Mouse (Mus musculus): Measurements from ENCODE around the gene Tm2d3.

The Tm2d3 gene

DNA sequence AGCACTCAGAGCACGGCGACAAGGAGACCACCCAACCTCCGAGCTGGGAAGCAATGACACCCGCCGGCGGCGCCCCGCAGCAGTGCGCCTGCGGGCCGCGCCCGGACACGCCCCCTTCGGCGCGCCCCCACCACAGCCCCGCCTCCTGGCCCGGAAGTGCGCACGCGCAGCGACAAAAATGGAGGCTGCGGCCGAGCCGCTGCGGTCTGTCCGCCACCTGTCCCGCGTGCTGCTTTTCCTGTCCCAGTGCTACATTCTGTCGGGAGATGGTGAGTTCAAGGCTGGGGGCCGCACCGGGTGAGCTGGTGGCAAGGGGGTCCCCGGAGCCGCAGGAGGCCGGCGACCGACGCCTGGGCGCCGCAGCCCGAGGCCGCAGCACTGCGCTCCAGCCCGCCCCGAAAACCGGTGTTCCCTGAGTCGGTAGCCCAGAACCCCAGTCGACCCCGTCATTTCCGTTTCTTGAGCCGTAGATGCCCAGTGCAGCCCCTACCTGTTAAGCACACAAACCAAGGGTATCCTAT is 2.4 kb downstream of the Tm2d3 start:
- in situ Hi-C loops (cut with MboI; ENCODE audit: low pct_unique_long_range_greater_than_20kb in 1 of 2, low sequenced_read_pairs in 2 of 2, unreplicated experiment in 1 of 2) = no loop called here

- in situ Hi-C loops (cut with MboI; ENCODE audit: low pct_unique_long_range_greater_than_20kb in 1 of 2, low sequenced_read_pairs in 2 of 2, unreplicated experiment in 1 of 2) = no loop called here
Observed at GRCm38 (mm10) chr7:65696450-65696849, 5.5 kb downstream of the Tm2d3 start.

DNA sequence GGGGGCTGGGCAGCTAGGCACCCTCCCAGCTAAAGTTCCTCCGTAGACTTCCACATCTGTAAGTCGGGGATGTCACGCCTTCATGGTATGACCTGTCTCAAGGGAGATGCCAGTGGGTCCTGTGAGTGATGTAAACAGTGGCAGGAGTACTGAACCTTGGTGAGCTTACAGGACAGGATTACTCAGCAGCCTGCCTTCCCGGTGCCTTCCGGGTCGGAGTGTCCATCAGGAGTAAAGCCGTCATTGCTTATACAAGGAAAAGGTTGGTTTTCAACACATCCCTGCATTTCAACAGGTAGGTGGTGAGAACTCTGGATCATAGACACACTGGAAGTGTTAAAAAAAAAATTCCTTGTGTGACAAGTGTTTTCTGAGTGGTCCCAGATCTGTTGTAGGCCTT is 11.1 kb downstream of the Tm2d3 start:
- in situ Hi-C loops (cut with MboI; ENCODE audit: low pct_unique_long_range_greater_than_20kb in 1 of 2, low sequenced_read_pairs in 2 of 2, unreplicated experiment in 1 of 2) = loop anchor here (10.0 kb wide), 3 partner anchors 103 to 353 kb away; partner anchors contain the start of gene Snrpa1 (in 2 of the 2)

DNA sequence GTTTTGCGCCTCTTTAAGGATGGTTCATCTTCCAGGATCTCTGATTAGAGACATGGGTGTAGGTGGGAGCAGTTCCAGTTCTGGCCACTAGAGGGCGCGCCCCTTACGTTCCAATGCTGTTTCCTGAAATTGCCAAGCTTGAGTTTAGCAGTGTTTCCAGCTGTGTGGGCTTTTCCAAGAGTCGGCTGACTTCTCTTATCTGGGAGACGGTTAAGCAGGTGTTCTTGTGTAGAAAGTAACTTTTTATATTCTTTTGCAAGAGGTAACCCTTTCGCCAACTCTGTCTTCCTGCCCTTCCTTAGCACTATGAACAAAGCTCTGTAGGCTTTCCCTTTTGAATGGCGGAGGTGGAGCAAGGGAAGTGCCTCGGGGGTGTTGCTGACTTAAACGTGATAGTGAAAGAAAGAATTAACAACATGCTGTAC is 13.9 kb downstream of the Tm2d3 start:
- in situ Hi-C loops (cut with MboI; ENCODE audit: low pct_unique_long_range_greater_than_20kb in 1 of 2, low sequenced_read_pairs in 2 of 2, unreplicated experiment in 1 of 2) = loop anchor here (10.0 kb wide), 3 partner anchors 100 to 350 kb away; partner anchors contain the start of gene Snrpa1 (in 2 of the 2)

- in situ Hi-C loops (cut with MboI; ENCODE audit: low pct_unique_long_range_greater_than_20kb in 1 of 2, low sequenced_read_pairs in 2 of 2, unreplicated experiment in 1 of 2) = loop anchor here (10.0 kb wide), 3 partner anchors 96 to 346 kb away; partner anchors contain the start of gene Snrpa1 (in 2 of the 2)
Observed at GRCm38 (mm10) chr7:65708506-65708905, 17.5 kb downstream of the Tm2d3 start.

- in situ Hi-C loops (cut with MboI; ENCODE audit: low pct_unique_long_range_greater_than_20kb in 1 of 2, low sequenced_read_pairs in 2 of 2, unreplicated experiment in 1 of 2) = no loop called here
Observed at GRCm38 (mm10) chr7:65710301-65710700, 19.3 kb downstream of the Tm2d3 start.

GRCm38 (mm10) chr7:65713782-65714181 is 22.8 kb downstream of the Tm2d3 start:
- in situ Hi-C loops (cut with MboI; ENCODE audit: low pct_unique_long_range_greater_than_20kb in 1 of 2, low sequenced_read_pairs in 2 of 2, unreplicated experiment in 1 of 2) = no loop called here

GRCm38 (mm10) chr7:65714304-65714703 is 23.3 kb downstream of the Tm2d3 start:
- in situ Hi-C loops (cut with MboI; ENCODE audit: low pct_unique_long_range_greater_than_20kb in 1 of 2, low sequenced_read_pairs in 2 of 2, unreplicated experiment in 1 of 2) = no loop called here

- in situ Hi-C loops (cut with MboI; ENCODE audit: low pct_unique_long_range_greater_than_20kb in 1 of 2, low sequenced_read_pairs in 2 of 2, unreplicated experiment in 1 of 2) = no loop called here
Observed at GRCm38 (mm10) chr7:65734024-65734423, 43.1 kb downstream of the Tm2d3 start.

DNA sequence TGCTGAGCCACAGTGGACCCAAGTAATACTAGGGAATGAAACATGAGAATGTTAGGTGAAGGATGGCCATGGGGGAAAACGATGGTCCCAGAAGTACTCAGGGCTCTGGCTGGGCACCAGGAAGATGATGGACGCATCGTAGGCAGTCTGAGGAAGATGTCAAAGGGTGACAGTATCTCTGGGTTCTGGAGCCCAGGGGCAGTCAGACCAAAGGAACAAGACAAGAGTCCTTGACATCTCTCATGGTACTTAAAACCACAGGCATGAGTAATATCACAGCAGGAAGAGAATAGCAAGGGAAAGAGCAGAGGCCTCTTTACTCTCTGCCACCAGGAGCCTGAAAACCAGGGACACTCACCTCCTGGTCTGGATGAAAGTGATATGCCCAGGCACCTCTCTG is 44.3 kb downstream of the Tm2d3 start:
- in situ Hi-C loops (cut with MboI; ENCODE audit: low pct_unique_long_range_greater_than_20kb in 1 of 2, low sequenced_read_pairs in 2 of 2, unreplicated experiment in 1 of 2) = no loop called here

GRCm38 (mm10) chr7:65737286-65738040 is 46.5 kb downstream of the Tm2d3 start:
- in situ Hi-C loops (cut with MboI; ENCODE audit: low pct_unique_long_range_greater_than_20kb in 1 of 2, low sequenced_read_pairs in 2 of 2, unreplicated experiment in 1 of 2) = no loop called here

DNA sequence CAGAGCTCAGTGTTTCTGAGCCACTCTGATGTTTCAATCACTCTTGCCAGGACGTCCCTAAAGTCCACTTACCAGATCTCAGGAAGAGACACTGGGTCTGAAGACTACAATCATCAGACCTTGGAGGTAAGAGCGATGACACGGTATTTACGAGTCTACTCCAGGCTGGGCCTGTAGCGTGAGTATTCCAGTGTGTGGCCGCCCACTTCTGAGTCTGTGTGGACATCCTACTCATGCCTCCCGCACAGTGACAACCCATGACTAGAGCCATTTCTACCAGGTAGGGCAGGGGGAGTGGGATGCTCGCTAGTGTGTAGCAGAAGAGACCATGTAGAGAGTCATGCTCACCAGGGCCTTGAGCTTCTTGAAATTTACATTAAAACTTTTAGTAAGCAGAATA is 51.9 kb downstream of the Tm2d3 start:
- in situ Hi-C loops (cut with MboI; ENCODE audit: low pct_unique_long_range_greater_than_20kb in 1 of 2, low sequenced_read_pairs in 2 of 2, unreplicated experiment in 1 of 2) = no loop called here

DNA sequence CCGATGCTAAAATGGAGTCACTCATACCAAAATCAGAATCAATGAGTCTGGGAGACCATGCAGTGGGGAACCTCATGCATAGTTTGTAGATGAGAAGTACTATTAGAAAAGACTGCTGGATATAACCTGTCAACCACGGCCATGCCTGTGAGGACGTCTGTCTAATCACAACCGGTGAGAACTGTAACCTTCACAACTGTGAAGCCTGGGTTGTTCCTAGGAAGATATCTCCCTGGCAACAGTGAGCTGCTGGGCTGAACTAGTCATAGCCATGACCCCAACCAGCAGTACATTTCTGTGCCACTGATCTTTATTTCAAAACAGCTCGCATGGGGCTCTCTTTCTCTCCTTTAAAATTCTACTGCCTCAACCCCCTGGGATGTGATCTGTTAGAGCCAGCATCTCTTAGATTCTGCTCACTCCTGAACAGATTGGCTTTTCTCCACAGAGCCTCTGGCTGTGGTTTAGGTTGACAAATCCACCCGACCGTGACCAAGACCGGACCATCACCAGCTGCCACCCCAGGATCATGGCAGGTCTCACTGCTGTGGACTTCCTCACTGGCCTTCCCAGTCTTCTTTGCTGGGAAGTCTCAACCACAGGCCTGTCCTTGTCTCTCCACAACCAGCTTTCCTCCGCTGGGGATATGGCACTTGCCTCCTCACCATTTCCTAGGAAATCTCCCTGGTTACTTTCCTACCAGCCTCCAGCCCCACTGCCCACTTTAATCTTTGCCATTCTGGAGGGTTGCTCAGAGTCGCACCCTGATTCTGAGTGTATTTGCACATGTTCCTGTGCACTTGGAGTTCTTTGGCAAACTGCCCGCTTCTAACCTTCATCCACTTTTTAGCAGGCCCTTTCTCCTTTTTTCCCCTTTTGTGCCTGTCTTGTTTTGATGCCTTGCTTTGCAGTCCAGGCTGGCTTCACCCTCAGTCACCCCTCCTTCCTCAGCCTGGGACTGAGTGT is 57.3 kb downstream of the Tm2d3 start:
- in situ Hi-C loops (cut with MboI; ENCODE audit: low pct_unique_long_range_greater_than_20kb in 1 of 2, low sequenced_read_pairs in 2 of 2, unreplicated experiment in 1 of 2) = no loop called here
